Mouse (Mus musculus): Measurements from ENCODE around the gene Rasl11a.

DNA sequence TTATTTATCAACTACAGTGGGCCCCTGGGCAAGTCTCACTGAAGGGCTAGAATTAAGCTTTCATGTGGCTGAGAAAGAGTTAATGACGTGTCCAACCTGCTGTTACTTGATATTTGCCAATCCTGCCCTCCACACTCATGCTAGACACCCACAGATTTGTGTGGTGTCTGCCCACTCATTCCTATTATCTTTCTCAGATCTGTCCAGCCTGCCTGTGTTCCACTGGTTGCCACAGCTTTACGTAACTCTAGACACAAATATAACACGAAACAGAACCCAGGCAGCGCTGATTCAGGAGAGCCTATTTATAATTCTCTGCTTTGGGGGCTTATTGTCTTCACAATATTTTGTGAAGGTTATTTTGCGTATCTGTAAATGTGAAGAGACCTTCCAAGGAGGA lies 3.6 kb upstream of the Rasl11a start:
- TF ChIP-seq CTCF (conservative IDR thresholded peaks at IDR 0.05; ENCODE audit: insufficient read depth, insufficient read length, low read depth, low read length) (no peak), POLR2A (IDR thresholded peaks at IDR 0.05; ENCODE audit: low read depth, low read length) (no peak)
